Mouse (Mus musculus) olfactory bulb, adult 2 months (tissue): ENCODE measurements around the gene Gm20422. TPM values are rescaled to one million over a fixed set of nuclear protein-coding genes. Genes with fewer than 3 reads are reported as not detected.
"Not testable (repeated sequence)": the region's sequence is repeated elsewhere in the genome, so short reads cannot be mapped to it uniquely, and the experiment has no call there.

Source experiments
- H3K27ac ChIP-seq: fragments of 200-500 bp; 2 replicates; pipeline ENCODE4 v1.5.1; 2012; ENCODE audit warnings: low read depth, low read length; ENCODE audit not compliant: insufficient read depth
- H3K4me1 ChIP-seq: fragments of 200-500 bp; 2 replicates; pipeline ENCODE4 v1.6.1; 2012; ENCODE audit warnings: low read length; ENCODE audit not compliant: control insufficient read depth, insufficient read depth
- H3K4me3 ChIP-seq: fragments of 200-500 bp; 2 replicates; pipeline ENCODE4 v1.5.1; 2012; ENCODE audit warnings: mild to moderate bottlenecking, low read depth, low read length, moderate library complexity; ENCODE audit not compliant: insufficient read depth
- CTCF ChIP-seq: fragments of 200-500 bp; IDR thresholded peaks from 2 replicates; pipeline ENCODE4 v1.5.1; 2012; ENCODE audit warnings: low read depth, mild to moderate bottlenecking, low read length, moderate library complexity; ENCODE audit not compliant: insufficient read depth
- POLR2A ChIP-seq: fragments of 200-500 bp; IDR thresholded peaks from 2 replicates; pipeline ENCODE4 v1.6.1; 2012; ENCODE audit warnings: mild to moderate bottlenecking, low read depth, low read length, moderate library complexity; ENCODE audit not compliant: insufficient read depth
- WGBS: fragments of 180-500 bp; shearing (Covaris S2); methylation state at CpG from one replicate; pipeline ENCODE4 v1.1.7; 2018; 5-methylcytosine and 5-hydroxymethylcytosine counted together
- polyA plus RNA-seq: library from polyadenylated mRNA; stranded (reverse); fragments of >200 nt; gene quantifications from 2 replicates; pipeline ENCODE4 v1.2.4, GENCODE M21; 2012; ENCODE audit warnings: low replicate concordance; ENCODE audit not compliant: missing spikeins, insufficient read depth, insufficient read length

Gene Gm20422
- polyA plus RNA-seq, 1 experiment: not detected

- H3K4me3 ChIP-seq: no peak overlapping the region
- no peak overlapping the region for H3K27ac ChIP-seq
- WGBS: 88% methylated on average over 6 of the region's 6 CpGs
- H3K4me1 ChIP-seq: no peaks in the 10 kb centered on the region
- TF ChIP-seq CTCF (no peak), POLR2A (no peak)
These were observed 33.9 kb downstream of the Gm20422 start for GRCm38 (mm10) chr8:69740763-69741162.

- TF ChIP-seq CTCF: no peak
- TF ChIP-seq POLR2A: no peak
- H3K27ac ChIP-seq: no peak overlapping the region
- H3K4me3 ChIP-seq: no peak overlapping the region
- 83% methylated on average over 1 of the region's 1 CpGs for WGBS
- H3K4me1 ChIP-seq: no peaks in the 10 kb centered on the region
These were observed 39.2 kb downstream of the Gm20422 start for GRCm38 (mm10) chr8:69735495-69735894.

- no peak overlapping the region for H3K27ac ChIP-seq
- 45% methylated on average over 5 of the region's 5 CpGs for WGBS
- TF ChIP-seq POLR2A (no peak), CTCF (no peak)
- peaks cover 11% of the 10 kb centered on the region for H3K4me1 ChIP-seq
- H3K4me3 ChIP-seq: peak overlapping the region; percentile 28
These were observed 57.5 kb downstream of the Gm20422 start for GRCm38 (mm10) chr8:69717232-69717580.

GRCm38 (mm10) chr8:69716403-69717231 lies 58.1 kb downstream of the Gm20422 start:
- TF ChIP-seq POLR2A (peak; percentile 93), CTCF (no peak)
- under 1% methylated on average over 52 of the region's 52 CpGs for WGBS
- peak overlapping the region; percentile 98 for H3K27ac ChIP-seq
- H3K4me1 ChIP-seq: peaks cover 11% of the 10 kb centered on the region
- H3K4me3 ChIP-seq: peak overlapping the region; percentile 93

DNA sequence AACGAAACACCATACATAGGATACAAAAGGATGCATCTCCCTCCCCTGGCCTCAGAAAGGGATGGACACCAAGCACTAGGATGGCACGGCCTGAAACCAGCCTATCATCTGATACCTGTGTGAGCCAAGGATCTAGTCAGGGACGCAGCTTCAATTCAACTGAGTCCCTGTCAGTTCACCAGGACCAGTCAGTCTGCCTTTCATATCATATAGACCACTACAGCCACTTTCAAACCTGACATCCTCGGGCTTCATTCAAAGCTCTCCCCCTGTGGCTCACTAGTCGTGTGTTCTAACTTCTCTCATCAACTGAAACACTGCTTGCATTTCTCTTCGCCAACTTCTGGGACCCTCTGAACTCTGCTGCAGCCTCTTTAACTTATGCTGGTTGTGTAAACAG lies 59.3 kb downstream of the Gm20422 start:
- H3K4me3 ChIP-seq: peak overlapping the region; percentile 37
- TF ChIP-seq CTCF (no peak), POLR2A (no peak)
- H3K4me1 ChIP-seq: peaks cover 11% of the 10 kb centered on the region
- 55% methylated on average over 6 of the region's 6 CpGs for WGBS
- H3K27ac ChIP-seq: no peak overlapping the region

GRCm38 (mm10) chr8:69713516-69713915 lies 61.2 kb downstream of the Gm20422 start:
- no peak overlapping the region for H3K4me3 ChIP-seq
- peaks cover 11% of the 10 kb centered on the region for H3K4me1 ChIP-seq
- H3K27ac ChIP-seq: no peak overlapping the region
- TF ChIP-seq CTCF (no peak), POLR2A (no peak)
- 84% methylated on average over 8 of the region's 8 CpGs for WGBS

DNA sequence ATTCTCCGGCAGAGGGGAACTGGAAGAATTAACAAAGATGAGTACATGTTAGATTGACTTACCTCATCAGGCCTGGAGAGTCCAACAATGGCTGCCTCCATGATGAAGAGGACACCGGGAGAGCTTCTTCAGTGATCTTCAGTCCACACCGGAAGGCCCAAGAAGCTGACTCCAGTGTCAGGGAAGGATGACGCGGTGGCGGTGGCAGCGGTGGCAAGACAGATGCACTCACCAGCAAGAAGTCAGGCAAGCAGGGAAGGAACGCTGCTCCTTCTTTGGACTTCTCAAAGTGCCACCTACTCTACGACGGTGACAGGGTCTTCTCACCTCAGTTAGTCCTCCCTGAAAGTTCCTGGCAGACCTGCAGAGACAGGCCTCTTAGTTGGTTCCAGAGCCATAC lies 64.1 kb downstream of the Gm20422 start, which contains the start of gene Zfp869:
Gene Zfp869, minus strand, starts transcription at position 101 of the 400 bp plus-strand sequence.
- WGBS: 95% methylated on average over 10 of the region's 10 CpGs
- H3K4me3 ChIP-seq, H3K27ac ChIP-seq: not testable (repeated sequence)
- H3K4me1 ChIP-seq: peaks cover 11% of the 10 kb centered on the region

GRCm38 (mm10) chr8:69701810-69702209 lies 72.9 kb downstream of the Gm20422 start:
- no peak overlapping the region for H3K4me3 ChIP-seq
- WGBS: 86% methylated on average over 6 of the region's 6 CpGs
- no peak overlapping the region for H3K27ac ChIP-seq
- no peak for TF ChIP-seq CTCF
- no peak for TF ChIP-seq POLR2A
- no peaks in the 10 kb centered on the region for H3K4me1 ChIP-seq

Other genes starting within 250 kb of the Gm20422 start
- not detected in 2 replicates for gene Zfp868, start 149.3 kb downstream of the Gm20422 start, polyA plus RNA-seq
- not detected in 2 replicates for gene Zfp964, start 120.4 kb downstream of the Gm20422 start, polyA plus RNA-seq
- not detected in 2 replicates for gene Zfp869, start 64.2 kb downstream of the Gm20422 start, polyA plus RNA-seq
- gene Zfp963, start 24.9 kb downstream of the Gm20422 start, polyA plus RNA-seq: not detected in 2 replicates
- gene Atp13a1, start 16.3 kb upstream of the Gm20422 start, polyA plus RNA-seq: not detected in 2 replicates
- gene Zfp866, start 16.3 kb upstream of the Gm20422 start, polyA plus RNA-seq: not detected in 2 replicates
- gene Gmip, start 33.8 kb upstream of the Gm20422 start, polyA plus RNA-seq: not detected in 2 replicates
- not detected in 2 replicates for gene Lpar2, start 47.5 kb upstream of the Gm20422 start, polyA plus RNA-seq
- gene Pbx4, start 57.6 kb upstream of the Gm20422 start, polyA plus RNA-seq: not detected in 2 replicates
- gene Cilp2, start 112.8 kb upstream of the Gm20422 start, polyA plus RNA-seq: not detected in 2 replicates
- not detected in 2 replicates for gene Tssk6, start 127.3 kb upstream of the Gm20422 start, polyA plus RNA-seq
- not detected in 2 replicates for gene Ndufa13, start 127.7 kb upstream of the Gm20422 start, polyA plus RNA-seq
- gene Yjefn3, start 127.8 kb upstream of the Gm20422 start, polyA plus RNA-seq: not detected in 2 replicates
- gene Gatad2a, start 221.5 kb upstream of the Gm20422 start, polyA plus RNA-seq: not detected in 2 replicates